Mouse (Mus musculus) R1 (cell line): ENCODE data around the gene Nisch.
A peak's percentile ranks its signal among the peaks of the same experiment; 100 is the strongest.

ENCODE experiments used
- DNase-seq: peaks from one replicate; pipeline ENCODE4 v3.0.0-alpha.2; 2018; ENCODE audit warnings: low read depth, low spot score

Gene Nisch

DNA sequence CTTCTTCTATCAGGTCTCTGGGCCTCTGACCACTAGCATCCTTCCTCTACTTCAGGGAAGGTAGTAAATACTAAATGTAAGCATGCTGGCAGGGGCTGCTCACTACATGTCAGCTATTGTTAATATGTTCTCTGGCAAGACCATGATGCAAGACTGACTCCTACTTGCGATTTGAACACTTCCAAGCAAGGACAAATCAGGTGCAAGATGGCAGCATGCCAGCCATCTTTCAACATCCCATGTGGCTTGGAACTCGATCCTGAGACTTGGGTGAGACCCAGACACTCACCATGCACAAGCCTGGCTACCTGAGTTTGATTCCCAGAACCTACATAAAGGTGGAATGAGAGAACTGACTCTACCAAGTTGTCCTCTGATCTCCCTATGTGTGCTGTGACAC is 24.8 kb downstream of the Nisch start:
- no peak for DNase-seq

GRCm38 (mm10) chr14:31189348-31189747 is 27.4 kb downstream of the Nisch start:
- DNase-seq, result no peak

- DNase-seq, result no peak
Measured at GRCm38 (mm10) chr14:31188771-31189181, 28.0 kb downstream of the Nisch start.

DNA sequence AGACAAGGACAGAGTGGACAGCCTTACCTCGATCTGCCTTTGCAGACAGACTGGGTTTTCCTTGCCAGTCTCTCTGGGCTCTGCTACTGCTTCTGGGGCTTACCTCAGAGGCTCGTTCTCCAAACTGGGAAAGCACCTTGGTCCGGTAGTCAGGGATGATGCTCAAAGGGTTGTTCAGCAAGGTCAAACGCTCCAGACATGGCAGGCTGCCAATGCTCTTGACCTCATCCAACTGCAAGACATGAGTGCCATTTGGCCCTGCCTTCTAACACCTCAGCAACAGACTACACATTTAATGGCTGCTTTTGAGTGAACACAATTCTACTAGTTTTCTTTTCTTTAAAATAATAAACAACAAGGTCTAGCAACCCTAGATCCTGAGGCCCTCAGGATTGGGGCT is 30.1 kb downstream of the Nisch start:
- DNase-seq, result no peak

DNA sequence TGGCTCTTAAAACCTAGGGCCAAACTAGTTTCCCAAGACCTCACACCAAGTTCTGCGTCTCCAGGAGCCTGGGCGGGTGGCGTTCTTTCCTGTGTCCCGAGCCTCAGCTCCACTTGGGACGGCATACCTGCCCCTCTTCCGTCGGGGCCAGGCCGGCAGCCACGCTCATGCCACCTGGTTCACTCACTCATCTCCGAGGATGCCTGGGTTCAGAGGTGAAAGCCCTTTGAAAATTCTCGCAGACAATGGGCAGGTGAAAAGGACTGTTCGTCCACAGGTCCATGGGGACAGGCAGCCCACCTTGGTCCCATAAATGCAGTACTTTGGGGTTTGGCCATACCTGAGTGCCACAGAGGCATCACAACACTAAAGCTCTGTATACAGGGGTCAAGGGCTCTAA is 32.6 kb downstream of the Nisch start:
- DNase-seq, result no peak

GRCm38 (mm10) chr14:31183541-31183940 is 33.2 kb downstream of the Nisch start:
- DNase-seq, result no peak

DNA sequence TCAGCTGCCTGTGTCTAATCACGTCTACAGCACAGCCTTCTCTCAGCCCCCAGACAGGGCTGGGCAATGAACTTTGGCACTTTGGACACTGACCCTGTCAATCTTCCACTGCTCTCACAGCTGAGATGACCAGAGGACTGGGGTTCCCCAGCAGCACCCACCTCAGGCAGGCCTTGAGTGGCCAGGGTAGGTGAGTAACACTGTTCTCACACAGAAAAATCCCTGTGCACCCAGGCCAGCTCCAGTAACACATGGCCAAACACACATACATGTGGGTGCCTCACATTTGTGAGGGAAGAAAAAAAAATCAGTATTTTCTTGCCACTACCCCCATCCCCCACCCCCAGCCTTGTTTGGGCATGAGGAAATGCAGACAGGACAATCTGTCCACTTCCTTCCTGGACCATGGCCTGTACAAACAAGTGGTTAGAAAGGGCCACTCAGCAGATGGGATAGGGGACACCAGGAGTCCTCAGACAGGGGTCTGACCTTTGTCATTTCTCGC is 33.9 kb downstream of the Nisch start:
- no peak for DNase-seq

DNA sequence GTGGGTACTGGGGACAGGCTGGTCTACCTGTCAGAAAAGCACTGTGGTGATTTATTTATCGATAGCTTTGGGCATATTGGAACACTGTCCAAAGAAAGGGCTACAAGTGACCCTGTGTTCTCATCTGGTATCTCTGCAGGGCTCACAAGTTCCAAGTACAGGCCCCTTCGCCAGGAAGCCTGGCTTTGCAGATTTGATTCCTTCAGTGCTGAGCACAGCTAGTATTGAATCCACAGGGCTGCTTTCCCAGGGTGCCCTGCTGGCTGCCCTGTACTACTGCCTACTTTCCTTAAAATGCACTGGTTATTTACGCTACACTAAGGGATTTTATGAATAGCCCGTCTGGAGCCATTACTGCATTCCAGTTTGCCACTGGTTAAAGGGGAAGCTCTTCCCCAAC is 35.2 kb downstream of the Nisch start:
- no peak for DNase-seq

DNA sequence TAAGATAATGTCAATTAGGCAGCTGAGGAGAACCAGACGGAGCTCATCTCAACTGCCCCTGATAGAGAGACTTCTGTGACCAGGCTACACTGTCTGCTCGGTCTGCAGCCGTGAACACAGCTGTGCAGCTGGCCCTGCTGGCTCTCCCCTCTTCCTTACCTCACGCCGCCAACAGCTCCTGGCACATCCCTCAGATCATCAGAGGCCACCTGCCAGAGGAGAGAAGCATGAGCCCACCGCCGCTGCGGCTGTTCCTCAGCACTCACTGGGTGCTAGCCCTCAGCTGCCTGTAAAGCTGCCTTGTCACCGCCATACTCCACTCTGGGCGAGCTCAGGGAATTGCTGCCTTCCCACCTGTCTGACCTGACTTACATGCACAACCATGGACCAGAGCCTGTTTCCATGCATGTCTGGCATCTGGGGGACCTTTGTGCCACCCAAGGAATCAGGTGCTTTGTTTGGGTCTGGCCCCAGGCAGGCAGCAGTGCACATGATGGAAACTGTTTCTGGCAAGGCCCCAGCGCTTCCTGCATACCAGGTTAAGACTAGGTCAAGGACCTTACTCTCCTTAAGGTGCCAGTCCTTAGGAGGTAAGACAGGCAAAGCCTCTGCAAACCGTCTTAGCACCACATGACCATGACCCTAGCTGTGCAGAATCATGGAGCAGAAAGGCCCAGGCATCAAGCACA is 36.9 kb downstream of the Nisch start:
- no peak for DNase-seq

DNA sequence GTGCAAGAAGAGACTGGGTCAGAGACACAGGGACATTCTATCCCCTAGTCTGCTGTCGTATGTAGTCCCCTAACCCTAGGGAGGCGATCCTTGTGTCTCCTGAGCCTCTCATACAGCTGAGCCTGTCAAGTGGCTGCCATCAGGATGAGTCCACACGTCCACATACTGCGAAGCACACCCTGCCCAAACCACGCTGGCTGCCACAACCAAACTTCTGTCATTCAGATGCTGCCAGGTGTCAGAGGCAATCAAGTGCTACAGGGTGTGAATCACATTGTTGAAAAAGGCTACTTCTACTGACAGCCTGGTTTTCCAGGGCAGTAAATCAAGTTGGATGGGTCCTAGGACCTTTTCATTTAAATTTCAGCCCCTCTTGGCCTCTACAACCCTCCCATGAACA is 39.0 kb downstream of the Nisch start:
- DNase-seq, result no peak

DNA sequence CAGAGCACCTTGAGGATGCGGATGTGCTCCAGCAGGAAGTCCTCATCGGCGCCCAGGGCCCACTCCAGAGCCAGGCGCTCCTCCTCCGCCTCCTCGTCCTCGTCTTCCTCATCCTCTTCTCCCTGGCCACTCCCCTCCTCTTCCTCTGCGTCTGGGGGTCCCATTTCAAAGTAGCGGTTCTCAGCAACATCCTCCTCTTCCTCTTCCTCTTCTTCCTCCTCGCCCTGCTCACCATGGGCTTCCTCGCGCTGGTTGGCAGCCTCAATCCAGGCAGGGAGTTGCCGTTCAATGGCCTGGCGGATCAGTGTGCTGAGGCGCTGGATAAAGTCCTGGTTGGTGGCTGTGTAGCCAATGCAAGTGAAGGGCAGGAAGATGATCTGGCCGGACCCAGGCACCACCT is 39.5 kb downstream of the Nisch start:
- peak; percentile 19 for DNase-seq

DNA sequence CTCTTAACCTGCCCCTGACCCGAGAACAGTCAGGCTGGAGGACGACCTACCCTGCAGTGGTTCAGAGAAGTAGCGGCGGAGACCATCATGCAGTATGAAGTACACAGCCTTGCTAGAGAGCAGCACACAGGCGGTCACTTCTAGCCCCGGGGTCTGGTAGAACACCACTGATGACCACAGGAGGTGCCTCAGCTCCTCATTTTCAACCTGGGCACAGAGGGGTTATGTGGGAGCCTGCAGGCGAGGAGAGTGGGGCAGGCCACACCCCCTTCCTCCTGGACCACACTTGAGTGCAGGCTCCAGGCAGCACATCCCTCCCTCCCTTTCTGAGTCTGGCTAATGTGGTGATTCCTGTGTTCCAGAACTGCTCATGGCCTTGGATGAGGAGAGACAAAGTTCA is 43.2 kb downstream of the Nisch start:
- no peak for DNase-seq

DNA sequence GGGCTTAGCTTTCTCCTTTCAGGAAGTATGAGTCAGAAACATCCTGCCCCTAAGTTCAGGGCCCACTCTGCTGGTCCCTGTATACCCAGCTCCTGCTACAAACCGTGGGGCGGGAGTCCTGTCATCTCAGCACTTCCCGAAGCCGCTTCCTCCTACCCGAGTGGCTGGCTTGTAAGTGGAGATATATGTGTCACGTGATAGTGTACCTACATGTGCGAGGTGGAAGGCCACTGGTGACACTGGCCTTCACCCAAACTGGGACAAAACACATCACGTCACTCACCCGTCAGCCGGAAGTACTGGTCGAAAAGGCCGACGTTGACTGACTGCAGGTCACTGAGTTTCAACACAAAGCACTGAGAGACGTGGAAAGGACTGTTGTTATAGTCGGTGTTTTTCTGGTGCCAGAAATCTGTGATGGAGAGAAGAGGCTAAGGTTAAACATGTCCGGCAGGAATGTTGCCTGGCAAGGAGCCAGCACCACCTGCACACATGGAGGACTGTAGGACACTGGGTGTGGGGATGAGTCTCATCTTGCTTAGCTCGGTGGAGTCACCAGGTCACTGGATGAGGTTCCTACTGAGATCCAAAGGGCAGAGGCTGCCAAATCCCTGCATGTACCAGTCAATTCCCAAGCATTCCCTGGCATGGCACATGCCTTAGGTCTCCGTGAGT is 43.8 kb downstream of the Nisch start:
- no peak for DNase-seq

GRCm38 (mm10) chr14:31171821-31172220 is 44.9 kb downstream of the Nisch start:
- DNase-seq, result no peak

DNA sequence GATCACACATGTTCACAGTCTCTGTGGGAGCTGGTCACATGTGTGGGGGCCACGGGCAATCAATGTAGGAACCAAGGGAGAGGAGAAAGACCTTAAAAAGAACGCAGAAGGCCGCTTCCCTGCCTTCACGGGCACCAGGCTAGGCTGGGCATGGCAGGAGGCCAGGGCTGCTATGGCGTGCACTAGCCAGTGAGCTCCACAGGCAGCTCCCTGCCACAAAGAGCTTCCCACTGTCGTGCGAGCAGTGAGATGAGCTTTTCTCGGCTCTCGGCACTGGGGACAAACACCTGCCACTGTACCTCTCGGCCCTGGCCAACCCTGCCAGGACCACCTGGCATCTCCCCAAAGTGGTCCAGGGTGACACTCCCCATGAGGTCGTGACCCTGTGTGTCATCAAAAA is 45.4 kb downstream of the Nisch start:
- DNase-seq, result no peak

DNA sequence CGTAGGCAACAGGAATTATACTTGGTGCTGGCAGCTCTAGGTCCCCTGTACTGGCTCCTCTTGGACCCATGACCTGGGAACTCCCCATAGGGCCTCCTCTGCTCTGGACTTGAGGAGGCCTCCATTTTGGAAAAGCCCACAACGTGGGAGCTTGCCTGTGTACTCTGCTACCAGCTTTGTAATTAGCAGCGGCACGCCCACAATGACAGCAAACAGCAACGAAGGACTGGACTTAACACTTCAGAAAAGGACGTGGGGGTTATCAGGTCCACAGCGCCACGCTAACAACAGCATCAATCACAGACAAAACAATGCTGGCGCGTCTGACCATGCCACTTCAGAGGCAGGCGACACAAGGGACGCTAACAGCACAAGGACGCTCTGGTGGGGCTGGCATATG is 45.8 kb downstream of the Nisch start:
- no peak for DNase-seq

DNA sequence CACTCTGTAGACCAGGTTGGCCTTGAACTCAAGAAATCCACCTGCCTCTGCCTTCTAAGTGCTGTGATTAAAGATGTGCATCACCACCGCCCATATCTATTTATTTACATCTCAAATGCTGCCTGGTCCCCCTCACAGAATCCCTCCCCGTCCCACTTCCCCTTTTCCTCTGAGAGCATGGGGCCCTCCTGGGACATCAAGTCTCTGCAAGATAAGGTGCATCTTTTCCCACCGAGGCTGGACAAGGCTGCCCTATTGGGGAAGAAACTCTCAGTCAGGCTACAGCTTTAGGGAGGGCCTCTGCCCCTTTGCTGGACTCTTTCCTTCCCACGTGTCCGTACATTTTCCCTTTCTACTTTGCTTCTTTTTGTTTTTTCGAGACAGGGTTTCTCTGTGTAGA is 47.2 kb downstream of the Nisch start:
- no peak for DNase-seq

- no peak for DNase-seq
Measured at GRCm38 (mm10) chr14:31168425-31168824, 48.3 kb downstream of the Nisch start, which contains the start of gene Stab1. Stab1 (minus strand) TSS chr14:31168641.

GRCm38 (mm10) chr14:31166827-31167226 is 49.9 kb downstream of the Nisch start:
- no peak for DNase-seq

DNA sequence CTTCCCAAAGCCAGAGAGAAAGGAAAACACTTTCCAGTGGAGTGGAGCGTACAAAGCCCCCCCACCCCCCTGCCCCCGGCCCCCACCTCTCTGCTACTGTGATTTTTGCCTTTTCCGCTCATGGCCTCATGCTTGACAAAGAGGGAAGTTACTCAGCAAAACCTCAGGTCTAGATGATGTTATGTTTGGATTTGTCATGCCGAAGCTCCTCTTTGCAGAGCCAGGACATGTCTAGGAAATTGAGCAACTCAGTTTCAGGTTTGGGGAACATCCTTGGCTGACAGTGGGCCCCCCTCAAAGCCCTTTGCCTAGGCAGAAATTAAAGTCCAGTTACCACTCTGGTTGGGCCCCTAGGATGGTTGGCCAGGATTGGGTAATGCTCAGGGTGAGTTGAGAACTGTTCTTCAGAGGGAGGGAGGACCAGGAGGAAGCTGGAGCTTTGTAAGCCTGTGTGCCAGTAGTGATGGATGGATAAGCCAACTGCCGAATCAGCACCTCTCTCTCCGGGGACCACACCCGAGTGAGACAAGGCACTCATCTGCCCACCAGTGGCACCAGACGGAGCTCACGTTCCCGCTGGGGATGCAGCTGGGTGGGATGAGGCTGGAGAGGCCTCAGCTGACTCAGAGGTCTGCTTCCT is 50.6 kb downstream of the Nisch start:
- DNase-seq, result no peak

GRCm38 (mm10) chr14:31165458-31165857 is 51.3 kb downstream of the Nisch start:
- DNase-seq, result no peak

- no peak for DNase-seq
Measured at GRCm38 (mm10) chr14:31165010-31165409, 51.7 kb downstream of the Nisch start.

DNA sequence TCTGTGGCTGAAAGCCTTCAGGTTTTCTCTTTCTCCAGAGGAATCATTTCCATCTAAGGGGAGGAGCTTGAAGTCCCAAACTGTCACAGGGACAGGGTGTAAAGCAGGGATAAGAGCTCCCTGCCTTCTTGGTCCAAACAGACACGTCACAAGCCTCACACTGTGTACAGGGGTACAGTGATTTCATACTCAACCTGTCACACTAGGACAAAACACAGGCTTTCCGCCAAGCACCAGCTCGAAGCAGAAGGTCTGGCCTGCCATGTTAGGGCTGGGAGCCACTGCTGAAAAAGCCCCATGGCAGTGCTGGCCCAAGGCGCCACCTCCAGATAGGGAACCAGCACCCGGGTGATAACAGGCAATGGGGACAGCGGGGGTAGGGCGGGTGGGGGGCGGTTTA is 52.7 kb downstream of the Nisch start:
- no peak for DNase-seq
